Mouse (Mus musculus) gastrocnemius, adult 18-20 months (tissue): ENCODE measurements around the gene Klhl11. TPM values are rescaled to one million over a fixed set of nuclear protein-coding genes. Genes with fewer than 3 reads are reported as not detected.

Experiments used
- DNase-seq: peaks from one replicate; pipeline ENCODE4 v3.0.0; 2021; ENCODE audit warnings: low spot score
- microRNA-seq: library from miRNA; unstranded; fragments of <30 nt; microRNA quantifications from one replicate; pipeline ENCODE4 v1.2.0, GENCODE M21; 2021
- total RNA-seq, 2 experiments: library from RNA; stranded (reverse); gene quantifications; 2 replicates each; pipeline ENCODE4 v1.2.3; 2021

Klhl11 gene
- total RNA-seq, 2 experiments from 2014 or later: 2.7 to 4.2 TPM

- peak; percentile 80 for DNase-seq
These were observed 58.3 kb downstream of the Klhl11 start, which contains the start of gene P3h4 for GRCm38 (mm10) chr11:100414021-100414913. TSS of gene P3h4 (minus strand) at chr11:100414836.

GRCm38 (mm10) chr11:100413541-100413940, 59.0 kb downstream of the Klhl11 start:
- no peak for DNase-seq

Small RNA genes lying within 50 kb of the gene (microRNA-seq; reads per million reads assigned to microRNA genes)
- gene Gm27374: not detected
- not detected for gene Mir7116

Other genes with a start within 250 kb of the Klhl11 start
- gene Krt16, start 223.8 kb downstream of the Klhl11 start, total RNA-seq: not detected
- under 1 TPM in 1 of 2 experiments, not detected in 1; 0.14 TPM for gene Krt17, start 211.7 kb downstream of the Klhl11 start, total RNA-seq
- not detected for gene Krt42, start 202.9 kb downstream of the Klhl11 start, total RNA-seq
- 1,000 to 10,000 TPM; 1,490 to 1,592 TPM for gene Eif1, start 152.9 kb downstream of the Klhl11 start, total RNA-seq
- not detected for gene Gast, start 138.3 kb downstream of the Klhl11 start, total RNA-seq
- under 1 TPM; 0.26 to 0.53 TPM for gene Hap1, start 116.6 kb downstream of the Klhl11 start, total RNA-seq
- gene Jup, start 75.0 kb downstream of the Klhl11 start, total RNA-seq: 10 to 100 TPM; 73.4 to 81.3 TPM
- 1 to 10 TPM; 1.6 to 3.2 TPM for gene P3h4, start 57.9 kb downstream of the Klhl11 start, total RNA-seq
- 1 to 10 TPM; 1.9 to 2.6 TPM for gene Fkbp10, start 57.0 kb downstream of the Klhl11 start, total RNA-seq
- gene Nt5c3b, start 30.9 kb downstream of the Klhl11 start, total RNA-seq: 1 to 10 TPM; 7.7 to 8.3 TPM
- under 1 TPM; 0.25 to 0.28 TPM for gene Klhl10, start 30.8 kb downstream of the Klhl11 start, total RNA-seq
- 10 to 100 TPM in 1 of 2 experiments, 1 to 10 TPM in 1; 9.5 to 12.2 TPM for gene Acly, start 55.3 kb upstream of the Klhl11 start, total RNA-seq
- gene Ttc25, start 72.9 kb upstream of the Klhl11 start, total RNA-seq: under 1 TPM; 0.33 to 0.48 TPM
- 1 to 10 TPM; 3.8 to 5.0 TPM for gene Cnp, start 102.2 kb upstream of the Klhl11 start, total RNA-seq
- gene Nkiras2, start 146.5 kb upstream of the Klhl11 start, total RNA-seq: 10 to 100 TPM; 16.6 to 17.4 TPM
- 100 to 1,000 TPM in 1 of 2 experiments, 10 to 100 TPM in 1; 81.1 to 111 TPM for gene Dnajc7, start 147.4 kb upstream of the Klhl11 start, total RNA-seq
- under 1 TPM; 0.28 to 0.41 TPM for gene Zfp385c, start 219.7 kb upstream of the Klhl11 start, total RNA-seq
- gene Dhx58, start 231.5 kb upstream of the Klhl11 start, total RNA-seq: under 1 TPM; 0.16 to 0.21 TPM
- 10 to 100 TPM; 10.1 to 11.1 TPM for gene Kat2a, start 239.7 kb upstream of the Klhl11 start, total RNA-seq
- not detected for gene Hspb9, start 241.1 kb upstream of the Klhl11 start, total RNA-seq